Mouse (Mus musculus): ENCODE data around the gene Rgs1.

Gene Rgs1

GRCm38 (mm10) chr1:144197684-144198083, 51.4 kb downstream of the Rgs1 start:
- peak; percentile 31 for DNase-seq (ENCODE audit: low spot score)
